Mouse (Mus musculus): ENCODE data around the gene Lrfn2.

Lrfn2 gene

DNA sequence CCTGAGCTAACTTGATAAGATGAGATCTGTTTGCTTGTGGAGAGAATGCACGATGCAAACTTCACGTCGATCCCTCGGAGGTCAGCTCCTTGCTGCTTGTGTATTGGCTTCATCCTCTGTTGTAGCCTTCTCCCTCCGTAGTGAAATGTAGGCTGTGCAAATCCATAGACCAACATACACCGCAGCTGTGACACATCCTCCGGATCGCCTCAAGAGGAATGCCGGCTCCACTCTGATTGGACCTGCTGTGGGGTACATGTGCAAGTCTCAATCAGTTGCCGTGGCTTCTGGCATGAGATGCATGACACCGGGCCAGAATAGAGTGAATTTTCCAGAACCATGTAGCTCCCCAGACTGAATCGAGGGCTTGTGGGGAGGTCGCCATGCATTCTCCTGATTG is 36.1 kb downstream of the Lrfn2 start:
- no peak for DNase-seq (ENCODE audit: low spot score)

DNA sequence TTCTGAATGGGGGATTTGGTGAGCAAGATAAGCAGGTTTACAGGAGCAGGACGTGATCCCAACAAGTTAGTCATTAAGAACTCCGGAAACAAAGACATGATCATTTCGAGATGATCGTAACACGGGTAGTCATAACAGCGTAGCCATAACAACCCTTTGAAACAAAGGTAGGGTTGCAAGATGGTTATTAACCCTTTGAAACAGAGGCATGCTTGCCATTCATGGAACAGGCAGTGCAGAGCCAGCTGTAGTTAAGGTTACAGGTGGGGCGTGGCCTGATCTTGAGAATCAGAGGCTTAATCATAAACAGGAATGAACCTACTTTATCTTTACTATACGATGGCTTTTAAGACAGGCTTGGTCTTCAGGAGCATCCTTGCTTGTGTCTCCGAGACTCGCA is 39.1 kb downstream of the Lrfn2 start:
- DNase-seq (ENCODE audit: low spot score), result no peak

- DNase-seq (ENCODE audit: low spot score), result no peak
Measured at GRCm38 (mm10) chr17:48972866-48973265, 40.7 kb downstream of the Lrfn2 start.

DNA sequence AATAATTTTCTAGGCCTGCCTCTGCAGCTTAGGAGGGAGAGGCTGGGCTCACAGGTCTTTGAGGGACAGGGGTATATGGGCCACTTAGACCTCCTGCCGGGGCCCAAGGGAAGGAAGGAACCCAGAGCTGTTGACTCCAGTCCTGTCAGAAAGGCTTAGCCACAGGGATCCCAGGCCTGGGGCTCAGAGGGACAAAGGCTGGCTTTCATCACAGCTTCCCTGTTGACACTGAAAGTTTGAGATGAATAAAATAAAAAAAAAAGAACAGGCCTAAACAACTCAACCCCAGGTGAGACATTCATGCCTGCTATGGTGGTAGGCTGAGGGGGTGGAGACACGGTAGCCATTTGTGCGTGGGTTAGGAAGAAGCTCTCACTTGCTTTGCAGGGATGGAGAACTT is 41.2 kb downstream of the Lrfn2 start:
- DNase-seq (ENCODE audit: low spot score), result no peak

DNA sequence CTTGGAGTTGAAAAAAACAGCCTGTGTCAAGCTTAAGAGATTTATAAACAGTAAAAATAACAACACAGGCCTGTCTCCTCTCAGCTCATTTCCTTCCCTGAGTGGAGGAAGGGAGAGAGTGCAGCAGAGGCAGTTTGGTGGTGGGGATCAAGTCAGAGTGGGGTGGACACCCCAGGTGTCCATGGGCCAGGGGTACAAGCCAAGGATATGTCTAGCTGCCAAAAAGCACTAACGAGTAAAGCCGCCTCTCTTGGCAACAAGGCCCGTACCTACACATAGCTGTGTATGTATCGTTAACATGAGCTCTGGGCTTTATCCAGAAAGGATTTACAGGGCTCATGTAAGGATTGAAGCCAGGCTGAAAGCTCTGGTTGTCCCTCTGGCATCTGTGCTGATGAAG is 42.9 kb downstream of the Lrfn2 start:
- DNase-seq (ENCODE audit: low spot score), result no peak

GRCm38 (mm10) chr17:48976611-48977022 is 44.4 kb downstream of the Lrfn2 start:
- no peak for DNase-seq (ENCODE audit: low spot score)

DNA sequence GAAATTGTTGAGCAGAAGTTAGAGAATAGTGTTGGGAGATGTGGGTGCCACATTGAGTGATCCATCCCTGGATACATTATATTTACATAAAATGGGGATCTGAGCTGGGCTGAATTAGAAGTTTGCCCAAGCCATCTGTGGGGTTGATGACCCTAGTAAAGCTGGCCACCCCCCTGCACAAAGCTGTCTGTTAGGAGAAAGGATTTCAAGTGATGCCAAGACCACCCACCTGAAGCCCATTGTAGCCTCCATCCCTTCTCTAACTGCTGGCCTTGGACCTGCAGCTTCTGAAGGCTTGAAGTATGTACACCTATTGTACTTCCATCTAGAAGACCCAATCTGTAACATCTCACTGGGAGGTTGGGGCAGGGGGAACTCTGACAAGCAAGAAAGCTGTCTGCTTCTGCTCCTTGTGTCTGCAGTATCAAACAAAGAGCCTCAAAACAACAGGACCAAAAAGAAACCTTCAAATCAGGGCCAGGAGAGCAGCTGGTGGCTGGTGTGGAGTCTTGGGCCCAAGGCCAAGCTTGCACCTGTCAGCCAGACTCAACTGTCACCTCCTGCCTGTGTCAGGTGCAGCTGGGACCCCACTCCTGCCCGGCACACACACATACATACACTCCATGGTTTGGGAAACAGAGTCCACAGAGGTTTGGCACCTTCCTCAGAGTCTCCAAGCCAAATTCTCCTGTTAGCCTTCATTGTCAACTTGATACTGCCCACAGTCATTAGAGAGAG is 63.2 kb downstream of the Lrfn2 start:
- no peak for DNase-seq (ENCODE audit: low spot score)

GRCm38 (mm10) chr17:48999463-49000227 is 67.5 kb downstream of the Lrfn2 start:
- DNase-seq (ENCODE audit: low spot score), result no peak

GRCm38 (mm10) chr17:49009384-49010073 is 77.3 kb downstream of the Lrfn2 start:
- no peak for DNase-seq (ENCODE audit: low spot score)

- DNase-seq (ENCODE audit: low spot score), result no peak
Measured at GRCm38 (mm10) chr17:49013876-49014600, 81.9 kb downstream of the Lrfn2 start.

- no peak for DNase-seq (ENCODE audit: low spot score)
Measured at GRCm38 (mm10) chr17:49015368-49015767, 83.2 kb downstream of the Lrfn2 start.

GRCm38 (mm10) chr17:49016229-49016628 is 84.0 kb downstream of the Lrfn2 start:
- no peak for DNase-seq (ENCODE audit: low spot score)

GRCm38 (mm10) chr17:49017438-49018415 is 85.5 kb downstream of the Lrfn2 start:
- no peak for DNase-seq (ENCODE audit: low spot score)

GRCm38 (mm10) chr17:49018774-49019488 is 86.8 kb downstream of the Lrfn2 start:
- no peak for DNase-seq (ENCODE audit: low spot score)

DNA sequence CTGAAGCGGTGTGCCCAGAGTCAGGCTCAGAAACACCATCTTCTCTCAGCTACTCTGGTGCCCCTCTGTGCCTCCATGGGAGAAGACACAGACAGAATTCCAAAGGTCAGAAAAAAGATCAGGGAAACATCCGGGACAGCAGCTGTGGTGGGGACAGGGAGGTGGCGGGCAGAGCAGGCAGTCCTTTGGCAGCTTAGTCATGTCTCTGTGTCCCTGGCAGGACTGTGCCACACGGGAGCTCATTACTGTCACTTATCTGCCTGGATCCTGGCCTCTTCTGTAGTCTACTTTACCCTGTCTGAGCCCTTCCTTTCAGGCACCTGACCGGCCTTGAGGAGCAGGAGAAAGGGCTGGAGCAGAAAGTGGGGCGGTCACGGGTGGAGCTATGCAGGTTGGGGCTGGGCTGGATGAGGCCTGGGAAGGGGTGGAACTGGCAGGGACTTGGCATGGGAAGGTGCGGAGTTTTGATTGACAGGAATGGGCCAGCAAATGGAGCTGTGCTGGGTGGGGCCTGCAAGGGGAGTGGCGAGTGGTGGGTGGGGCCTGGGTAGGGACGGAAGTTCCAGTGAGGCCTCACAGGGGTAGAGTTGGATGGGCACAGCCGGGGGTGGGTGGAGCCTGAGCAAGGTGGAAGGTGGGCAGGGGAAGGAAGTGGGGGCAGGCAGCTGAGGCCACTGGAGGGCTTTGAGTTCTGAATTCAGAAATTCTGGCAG is 97.5 kb downstream of the Lrfn2 start:
- DNase-seq (ENCODE audit: low spot score), result no peak

DNA sequence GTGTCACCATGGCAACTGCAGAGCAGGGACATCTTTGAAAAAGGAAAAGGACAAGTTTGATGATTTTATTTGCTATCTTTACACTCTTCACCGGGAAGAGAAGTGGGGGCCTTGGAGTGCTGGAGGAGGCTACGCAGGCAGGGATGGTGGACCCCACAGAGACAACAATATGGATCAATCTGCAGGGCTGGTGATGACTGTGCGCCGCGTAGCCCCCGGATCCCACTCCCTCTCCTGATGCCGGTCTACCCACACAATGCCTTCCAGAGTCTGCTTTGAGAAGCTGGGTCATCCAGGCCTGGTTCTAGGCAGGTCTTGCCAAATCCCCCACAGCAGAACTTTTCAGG is 98.1 kb downstream of the Lrfn2 start:
- DNase-seq (ENCODE audit: low spot score), result no peak

GRCm38 (mm10) chr17:49030841-49031240 is 98.7 kb downstream of the Lrfn2 start:
- no peak for DNase-seq (ENCODE audit: low spot score)

GRCm38 (mm10) chr17:49031790-49032189 is 99.6 kb downstream of the Lrfn2 start:
- DNase-seq (ENCODE audit: low spot score), result no peak

GRCm38 (mm10) chr17:49033276-49033675 is 101.1 kb downstream of the Lrfn2 start:
- DNase-seq (ENCODE audit: low spot score), result no peak
